Mouse (Mus musculus): ENCODE data around the gene Sec13.

Gene Sec13

DNA sequence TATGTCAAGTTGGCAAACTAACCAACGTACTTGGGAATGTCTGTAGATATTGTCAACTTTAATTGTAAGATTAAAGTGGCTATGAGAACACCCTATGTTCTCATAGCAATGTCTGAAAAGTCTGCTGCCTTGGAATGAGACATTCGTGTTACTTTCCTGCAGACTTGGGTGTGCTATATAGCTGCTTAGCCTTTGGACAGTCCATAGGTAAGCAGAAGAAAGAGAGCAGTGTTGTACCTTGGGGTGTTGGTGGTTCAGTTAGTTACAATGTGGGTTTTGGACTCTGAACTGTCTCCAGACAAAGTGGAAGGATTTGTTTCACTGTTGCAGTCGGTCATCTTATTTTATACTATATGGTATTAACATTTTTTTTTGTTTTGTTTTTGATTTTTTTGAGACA, 27.8 kb downstream of the Sec13 start:
- DNase-seq (ENCODE audit: low spot score in 2 of 2) = no peak

- DNase-seq (ENCODE audit: low spot score in 2 of 2) = no peak
Measured at GRCm38 (mm10) chr6:113697222-113698205, 43.0 kb downstream of the Sec13 start.

DNA sequence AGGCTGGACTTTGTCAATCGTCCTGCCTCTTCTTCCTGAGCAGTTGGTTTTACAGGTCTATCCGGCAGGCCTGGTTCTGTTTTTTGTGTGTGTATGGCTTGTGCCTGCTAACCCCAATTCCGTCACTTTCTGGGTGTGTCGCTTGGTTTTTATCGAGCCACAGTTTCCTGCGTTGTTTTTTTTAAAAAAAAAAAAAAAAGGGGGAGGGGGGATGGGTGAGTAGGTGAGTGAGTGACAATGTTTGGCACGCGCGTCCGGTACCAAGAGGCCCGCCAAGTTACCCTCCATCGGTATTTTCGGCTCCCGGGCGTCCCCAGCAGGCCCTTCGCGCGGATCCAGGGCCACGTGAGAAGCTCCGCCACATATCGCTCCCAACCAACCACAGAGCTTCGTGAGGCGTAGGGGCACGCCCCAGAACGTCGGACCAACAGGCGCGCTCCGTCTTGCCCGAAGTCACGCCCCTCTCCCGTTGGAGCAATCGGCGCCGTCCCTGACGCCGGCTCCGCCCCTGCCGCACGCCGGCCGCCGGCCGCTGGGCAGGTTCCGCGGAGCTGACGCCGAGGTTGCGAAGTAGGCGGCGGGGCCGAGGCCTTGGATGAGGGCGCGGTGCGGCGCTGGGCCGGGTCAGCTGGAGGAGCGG, 43.8 kb downstream of the Sec13 start, which contains the start of gene Tatdn2:
TSS of gene Tatdn2 (plus strand) at position 469 of the 640 bp plus-strand sequence.
- DNase-seq (ENCODE audit: low spot score in 2 of 2) = peak; percentile 92 to 97

DNA sequence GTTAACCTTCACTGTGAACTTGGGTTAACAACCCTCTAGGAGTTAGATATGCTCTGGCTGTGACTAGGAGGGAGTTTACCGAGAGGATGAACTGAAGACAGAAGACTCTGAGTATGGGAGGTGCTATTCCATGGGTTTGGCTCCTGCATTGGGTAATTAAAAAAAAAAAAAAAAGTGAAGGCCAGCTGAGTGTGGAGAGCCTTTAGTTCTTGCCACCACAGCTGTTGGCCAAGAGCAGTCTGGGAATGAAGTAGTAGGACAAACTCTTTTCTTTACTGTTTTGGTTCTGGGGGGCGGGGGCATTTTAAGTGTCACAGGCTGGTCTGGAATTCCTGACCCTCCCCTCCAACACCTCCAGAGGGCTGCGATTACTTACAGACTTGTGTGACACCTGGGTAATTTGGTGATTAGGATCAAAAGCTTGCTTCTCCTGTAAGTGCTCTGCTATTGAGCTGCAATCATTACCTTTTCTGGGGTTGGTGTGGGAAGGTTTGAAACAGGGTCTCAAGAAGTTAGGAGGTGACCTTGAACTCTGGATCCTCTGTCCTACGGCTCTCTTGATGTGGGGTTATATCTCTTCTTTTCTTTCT, 44.7 kb downstream of the Sec13 start:
- DNase-seq (ENCODE audit: low spot score in 2 of 2) = no peak

GRCm38 (mm10) chr6:113695203-113695602, 45.3 kb downstream of the Sec13 start:
- no peak for DNase-seq (ENCODE audit: low spot score in 2 of 2)

GRCm38 (mm10) chr6:113693377-113693776, 47.2 kb downstream of the Sec13 start:
- no peak for DNase-seq (ENCODE audit: low spot score in 2 of 2)

DNA sequence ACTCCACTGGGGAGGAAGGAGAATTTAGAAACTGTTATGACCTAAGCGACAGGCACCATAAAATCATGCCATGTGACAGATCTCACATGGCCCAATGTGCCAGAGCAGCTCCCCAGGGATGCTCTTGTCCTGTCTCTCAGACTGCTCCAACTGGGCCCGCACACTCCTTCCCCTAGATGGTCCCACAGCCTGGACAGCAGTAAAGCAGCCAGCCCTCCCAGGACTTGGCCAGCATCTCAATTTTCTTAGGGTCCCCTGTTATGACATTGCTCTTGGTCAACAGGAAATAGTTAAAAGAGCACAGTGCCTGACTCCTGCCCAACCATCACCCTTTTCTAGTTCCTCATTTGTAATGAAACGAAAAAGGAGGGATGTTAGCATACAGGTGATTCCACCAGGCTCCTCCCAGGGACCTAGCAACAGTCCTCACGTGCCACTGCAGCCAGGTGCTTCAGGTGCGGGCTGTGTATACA, 47.8 kb downstream of the Sec13 start:
- DNase-seq (ENCODE audit: low spot score in 2 of 2) = no peak

- DNase-seq (ENCODE audit: low spot score in 2 of 2) = no peak
Measured at GRCm38 (mm10) chr6:113691084-113691462, 49.5 kb downstream of the Sec13 start.

GRCm38 (mm10) chr6:113690400-113691083, 50.0 kb downstream of the Sec13 start:
- DNase-seq (ENCODE audit: low spot score in 2 of 2) = peak; percentile 73 to 83

GRCm38 (mm10) chr6:113690008-113690399, 50.5 kb downstream of the Sec13 start:
- no peak for DNase-seq (ENCODE audit: low spot score in 2 of 2)

GRCm38 (mm10) chr6:113686551-113687125, 53.9 kb downstream of the Sec13 start:
- DNase-seq (ENCODE audit: low spot score in 2 of 2) = no peak

DNA sequence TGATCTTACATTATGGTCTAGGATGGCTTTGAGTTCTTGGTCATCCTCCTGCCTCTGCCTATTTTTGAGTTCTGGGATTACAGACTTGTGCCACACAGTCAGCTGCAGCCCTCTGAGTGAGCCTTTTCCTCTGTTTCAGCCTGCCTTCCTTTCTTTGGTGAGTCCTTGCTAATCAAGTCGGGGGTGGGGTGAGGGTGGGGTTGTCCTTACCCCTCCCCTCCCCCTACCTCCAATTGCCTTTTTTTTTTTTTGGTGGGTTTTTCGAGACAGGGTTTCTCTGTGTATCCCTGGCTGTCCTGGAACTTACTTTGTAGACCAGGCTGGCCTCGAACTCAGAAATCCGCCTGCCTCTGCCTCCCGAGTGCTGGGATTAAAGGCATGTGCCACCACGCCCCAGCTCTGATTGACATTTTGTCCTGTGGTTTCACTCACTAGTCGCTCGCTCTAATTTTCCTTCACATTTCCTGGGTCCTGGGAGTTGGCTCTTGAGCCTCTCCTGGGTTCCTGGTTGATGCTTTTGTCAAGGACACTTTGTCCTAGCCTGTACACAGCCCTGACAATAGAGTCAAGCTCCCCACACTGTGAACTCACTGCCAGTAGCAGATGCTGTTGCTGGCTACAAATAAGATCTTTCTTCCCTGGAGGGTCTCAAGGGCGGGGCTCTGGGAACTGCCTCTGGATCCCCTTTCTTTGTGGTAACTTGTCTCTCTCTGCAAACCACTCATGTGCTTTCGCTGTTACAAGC, 57.3 kb downstream of the Sec13 start:
- DNase-seq (ENCODE audit: low spot score in 2 of 2) = no peak

DNA sequence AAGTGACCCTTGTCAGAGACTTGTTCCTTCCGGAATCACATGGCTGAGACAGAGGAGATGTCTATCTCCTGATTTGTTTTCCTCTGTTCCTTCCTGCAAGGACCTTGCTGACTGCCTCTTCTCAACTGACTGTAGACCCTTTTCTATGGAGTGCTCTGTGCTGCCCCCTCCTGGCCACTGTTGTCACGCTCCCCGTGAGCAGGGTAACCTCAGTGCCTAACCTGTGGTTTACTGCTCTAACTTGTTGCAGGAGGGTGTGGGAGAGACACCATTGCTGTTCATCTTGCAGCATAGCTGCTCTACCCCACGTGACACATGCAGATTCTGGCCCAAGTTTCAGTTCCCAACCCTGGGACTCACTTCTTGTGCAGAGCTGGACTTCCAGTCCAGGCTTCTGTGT, 59.3 kb downstream of the Sec13 start:
- DNase-seq (ENCODE audit: low spot score in 2 of 2) = peak; percentile 77 to 85

DNA sequence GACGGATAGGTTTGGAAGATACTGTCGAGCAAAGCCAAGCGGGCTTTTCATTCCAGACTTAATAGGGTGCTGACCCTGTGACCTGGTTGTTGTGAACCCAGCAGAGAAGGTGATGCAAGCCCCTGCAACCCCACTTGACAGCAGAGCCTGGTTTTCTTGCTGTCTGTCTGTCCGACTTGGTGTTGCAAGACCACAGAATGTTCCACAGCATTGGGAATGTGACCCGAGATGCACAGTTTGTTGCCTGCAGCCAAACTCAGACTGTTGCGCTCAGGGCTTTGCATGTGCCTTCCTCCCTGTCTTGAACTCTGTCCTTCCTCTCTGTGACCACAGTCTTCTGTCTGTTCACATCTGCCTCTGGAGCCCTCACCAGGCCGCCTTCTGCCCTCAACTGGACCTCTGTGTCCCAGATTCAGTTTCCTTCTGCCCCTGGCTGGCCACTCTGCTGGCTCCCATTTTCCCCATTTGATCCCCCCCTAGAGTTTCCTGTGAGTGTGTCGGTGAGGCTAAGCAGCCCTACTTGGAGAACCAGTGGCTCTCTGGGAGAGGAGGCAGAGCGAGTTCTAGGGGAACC, 60.5 kb downstream of the Sec13 start:
- no peak for DNase-seq (ENCODE audit: low spot score in 2 of 2)

- no peak for DNase-seq (ENCODE audit: low spot score in 2 of 2)
Measured at GRCm38 (mm10) chr6:113678246-113679012, 62.1 kb downstream of the Sec13 start.
